Comparison of ENCODE assay signal across 8 mouse cellular contexts in genomic region chr3:151293981-151294605, GRCm38 (mm10).
A peak's percentile ranks its signal among the peaks of the same experiment; 100 is the strongest.
DNase-seq lines count a peak whose midpoint lies in the region; ATAC-seq lines count a peak whose summit lies in the region.

No protein-coding gene starts in this region.

- H3K4me3 ChIP-seq in heart, embryonic 10.5 days: no peak overlapping the region
- H3K4me3 ChIP-seq in kidney, embryonic 15.5 days (replicated peaks): no peak overlapping the region

- peak; percentile 77 for ATAC-seq in kidney, embryonic 15.5 days (replicated peaks; ENCODE audit: low FRiP score)

- DNase-seq in adrenal gland, postnatal 14 days: peak; percentile 80
- DNase-seq in cerebellum, postnatal 14 days: peak; percentile 73 to 82
- no peak for DNase-seq in heart, embryonic 10.5 days (ENCODE audit: low spot score)
- peak; percentile 23 to 28 for DNase-seq in lung, postnatal 4 days
- DNase-seq in thymus, adult 18-20 months: peak; percentile 3 to 5
- no peak for DNase-seq in layer of hippocampus, adult 11-12 months (ENCODE audit: low spot score)
- DNase-seq in natural killer cell, adult 2 months (ENCODE audit: low spot score in 2 of 2): no peak

- no peaks in the 10 kb centered on the region for H3K36me3 ChIP-seq in heart, embryonic 10.5 days
- H3K36me3 ChIP-seq in kidney, embryonic 15.5 days: no peaks in the 10 kb centered on the region

- peaks cover 5% of the 10 kb centered on the region for H3K4me1 ChIP-seq in heart, embryonic 10.5 days
- no peaks in the 10 kb centered on the region for H3K4me1 ChIP-seq in kidney, embryonic 15.5 days

- peak overlapping the region; percentile 44; the same call in 1 of the 2 replicates for H3K27ac ChIP-seq in heart, embryonic 10.5 days
- H3K27ac ChIP-seq in kidney, embryonic 15.5 days: no peak overlapping the region

- 50% methylated on average over 11 of the region's 11 CpGs for WGBS in heart, embryonic 10.5 days
- WGBS in kidney, embryonic 15.5 days: 56% methylated on average over 11 of the region's 11 CpGs

- H3K9ac ChIP-seq in kidney, embryonic 15.5 days: no peak overlapping the region

- no peaks in the 10 kb centered on the region for H3K9me3 ChIP-seq in heart, embryonic 10.5 days
- H3K9me3 ChIP-seq in kidney, embryonic 15.5 days (replicated peaks): no peaks in the 10 kb centered on the region

- H3K4me2 ChIP-seq in kidney, embryonic 15.5 days: no peak overlapping the region

- no peaks in the 10 kb centered on the region for H3K27me3 ChIP-seq in heart, embryonic 10.5 days (ENCODE audit: insufficient read depth, poor library complexity, severe bottlenecking)
- no peaks in the 10 kb centered on the region for H3K27me3 ChIP-seq in kidney, embryonic 15.5 days

Comparison
In these comparisons a context has a peak if more than half of its experiments do, and no peak if none do; other contexts are left out.
1. DNase-seq: peak in adrenal gland, postnatal 14 days (single experiment), cerebellum, postnatal 14 days (2 of 2), lung, postnatal 4 days (2 of 2) and thymus, adult 18-20 months (2 of 2); none in heart, embryonic 10.5 days (single experiment), layer of hippocampus, adult 11-12 months (single experiment) and natural killer cell, adult 2 months (0 of 2).